ENCODE assay signal across 9 mouse cellular contexts in genomic region chr4:141617299-141617698, GRCm38 (mm10). TPM values are rescaled to one million over a fixed set of nuclear protein-coding genes. Genes with fewer than 3 reads are reported as not detected.
DNase-seq lines count a peak whose midpoint lies in the region; ATAC-seq lines count a peak whose summit lies in the region.
"Had no signal": no experiment of that assay in that cellular context is flagged by ENCODE, and none has a peak within 500 bp of the region (broad histone marks: within the 10 kb centered on the region; RNA-seq: fewer than 3 reads in every experiment).

No protein-coding gene starts in this region.

- H3K9me3 ChIP-seq in intestine, embryonic 16.5 days (ENCODE audit: control insufficient read depth, low read length) = no peaks in the 10 kb centered on the region
- H3K9me3 ChIP-seq in limb, embryonic 12.5 days = no peaks in the 10 kb centered on the region
- no peaks in the 10 kb centered on the region for H3K9me3 ChIP-seq in midbrain, embryonic 11.5 days (ENCODE audit: control insufficient read depth, low read length)

- peak overlapping the region; percentile 56 for H3K4me3 ChIP-seq in intestine, embryonic 16.5 days (ENCODE audit: low read length)
- peak overlapping the region; percentile 32 for H3K4me3 ChIP-seq in limb, embryonic 12.5 days (replicated peaks)
- H3K4me3 ChIP-seq in midbrain, embryonic 11.5 days (ENCODE audit: low read depth, low read length) = peak overlapping the region; percentile 17

- DNase-seq in heart, adult 11 months = peak; percentile 97
- no peak for DNase-seq in heart, postnatal 25 days (ENCODE audit: low spot score)
- DNase-seq in embryo, embryonic 10 days (ENCODE audit: low spot score) = peak; percentile 78
- peak; percentile 58 to 77 for DNase-seq in gastrocnemius, postnatal 4 days (ENCODE audit: low spot score in 2 of 2)
- peak; percentile 93 for DNase-seq in midbrain, embryonic 11.5 days (ENCODE audit: low spot score, missing footprints)
- DNase-seq in spleen, postnatal 36 days (ENCODE audit: low spot score in 2 of 2) = peak; percentile 44 to 54

- intact Hi-C loops in heart, postnatal 25 days (cut with DNase I) = loop anchor here (5.0 to 10.0 kb wide), 2 partner anchors 80 to 168 kb away; no protein-coding TSS in a partner anchor

- no peaks in the 10 kb centered on the region for H3K27me3 ChIP-seq in intestine, embryonic 16.5 days (replicated peaks; ENCODE audit: control insufficient read depth, insufficient read depth, low read length)
- H3K27me3 ChIP-seq in limb, embryonic 12.5 days = no peaks in the 10 kb centered on the region
- no peaks in the 10 kb centered on the region; the same call in 1 of the 2 replicates for H3K27me3 ChIP-seq in midbrain, embryonic 11.5 days (ENCODE audit: control insufficient read depth, insufficient read depth, low read length)
- H3K27me3 ChIP-seq: Patski had no signal

- peak; percentile 51 for ATAC-seq in intestine, embryonic 16.5 days
- peak; percentile 23; the same call in 1 of the 2 replicates for ATAC-seq in limb, embryonic 12.5 days (ENCODE audit: insufficient number of reproducible peaks, insufficient read depth, low FRiP score, low TSS enrichment, low read depth)
- peak; percentile 55; the same call in 1 of the 2 replicates for ATAC-seq in midbrain, embryonic 11.5 days (ENCODE audit: low FRiP score)
- ATAC-seq: Patski had no signal

- WGBS in intestine, embryonic 16.5 days = 6% methylated on average over 20 of the region's 20 CpGs
- 3% methylated on average over 20 of the region's 20 CpGs for WGBS in limb, embryonic 12.5 days
- WGBS in midbrain, embryonic 11.5 days = 7% methylated on average over 20 of the region's 20 CpGs

- peak overlapping the region; percentile 73 for H3K9ac ChIP-seq in intestine, embryonic 16.5 days (ENCODE audit: low read depth, low read length)
- peak overlapping the region; percentile 42; the same call in 1 of the 2 replicates for H3K9ac ChIP-seq in limb, embryonic 12.5 days (replicated peaks)
- H3K9ac ChIP-seq in midbrain, embryonic 11.5 days (ENCODE audit: low read length) = peak overlapping the region; percentile 38; the same call in 1 of the 2 replicates

- peaks cover 16% of the 10 kb centered on the region for H3K4me1 ChIP-seq in intestine, embryonic 16.5 days (ENCODE audit: control insufficient read depth, insufficient read depth, low read length)
- H3K4me1 ChIP-seq in limb, embryonic 12.5 days (replicated peaks) = peaks cover 16% of the 10 kb centered on the region
- peaks cover 5% of the 10 kb centered on the region for H3K4me1 ChIP-seq in midbrain, embryonic 11.5 days (ENCODE audit: control insufficient read depth, insufficient read depth, low read length)

- no peaks in the 10 kb centered on the region for H3K36me3 ChIP-seq in intestine, embryonic 16.5 days (ENCODE audit: control insufficient read depth, insufficient read depth, low read length)
- H3K36me3 ChIP-seq in limb, embryonic 12.5 days = no peaks in the 10 kb centered on the region
- no peaks in the 10 kb centered on the region for H3K36me3 ChIP-seq in midbrain, embryonic 11.5 days (ENCODE audit: control insufficient read depth, insufficient read depth, low read length)

- H3K4me2 ChIP-seq in intestine, embryonic 16.5 days (ENCODE audit: low read depth, low read length) = peak overlapping the region; percentile 54
- H3K4me2 ChIP-seq in limb, embryonic 12.5 days = peak overlapping the region; percentile 59
- H3K4me2 ChIP-seq in midbrain, embryonic 11.5 days = peak overlapping the region; percentile 45

- peak overlapping the region; percentile 80 for H3K27ac ChIP-seq in intestine, embryonic 16.5 days (ENCODE audit: low read length)
- H3K27ac ChIP-seq in limb, embryonic 12.5 days = no peak overlapping the region
- H3K27ac ChIP-seq in midbrain, embryonic 11.5 days (ENCODE audit: low read depth, low read length) = no peak overlapping the region

RNA-seq across cellular contexts. Expression of gene Tmem82, which starts 1.1 kb away (rescaled TPM):
- total RNA-seq in heart, postnatal 25 days (2021) = 10 to 100 TPM; 21.2 to 28.9 TPM
- total RNA-seq in gastrocnemius, postnatal 4 days (2021) = 1 to 10 TPM; 3.5 to 4.3 TPM
- 31.7 and 36.4 TPM in 2 replicates for polyA plus RNA-seq in intestine, embryonic 16.5 days (2015; fragmentation: Nextera tagmentation; extraction: Ambion mirVana)
- polyA plus RNA-seq in limb, embryonic 12.5 days (2016; fragmentation: Nextera tagmentation; extraction: Ambion mirVana) = 0.80 and 0.87 TPM in 2 replicates
- 0.48 and 0.59 TPM in 2 replicates for polyA plus RNA-seq in midbrain, embryonic 11.5 days (2014; fragmentation: Nextera tagmentation; extraction: Ambion mirVana)

RNA-seq across cellular contexts. Expression of gene Slc25a34, which starts 6.3 kb away (rescaled TPM):
- total RNA-seq in heart, postnatal 25 days (2021) = 100 to 1,000 TPM; 105 to 117 TPM
- total RNA-seq in gastrocnemius, postnatal 4 days (2021) = 10 to 100 TPM; 21.4 to 26.7 TPM
- polyA plus RNA-seq in intestine, embryonic 16.5 days (2015; fragmentation: Nextera tagmentation; extraction: Ambion mirVana) = 7.4 and 10.5 TPM in 2 replicates
- polyA plus RNA-seq in limb, embryonic 12.5 days (2016; fragmentation: Nextera tagmentation; extraction: Ambion mirVana) = not detected in 2 replicates
- polyA plus RNA-seq in midbrain, embryonic 11.5 days (2014; fragmentation: Nextera tagmentation; extraction: Ambion mirVana) = not detected in 2 replicates

RNA-seq across cellular contexts. Expression of gene Fblim1, which starts 11.4 kb away (rescaled TPM):
- 100 to 1,000 TPM; 298 to 316 TPM for total RNA-seq in heart, postnatal 25 days (2021)
- total RNA-seq in gastrocnemius, postnatal 4 days (2021) = 10 to 100 TPM in 1 of 2 experiments, 1 to 10 TPM in 1; 7.4 to 10.6 TPM
- polyA plus RNA-seq in intestine, embryonic 16.5 days (2015; fragmentation: Nextera tagmentation; extraction: Ambion mirVana) = 63.8 and 66.2 TPM in 2 replicates
- polyA plus RNA-seq in limb, embryonic 12.5 days (2016; fragmentation: Nextera tagmentation; extraction: Ambion mirVana) = 65.4 and 78.9 TPM in 2 replicates
- 20.0 and 21.2 TPM in 2 replicates for polyA plus RNA-seq in midbrain, embryonic 11.5 days (2014; fragmentation: Nextera tagmentation; extraction: Ambion mirVana)

RNA-seq across cellular contexts. Expression of gene Plekhm2, which starts 47.4 kb away (rescaled TPM):
- total RNA-seq in heart, postnatal 25 days (2021) = 100 to 1,000 TPM in 1 of 2 experiments, 10 to 100 TPM in 1; 94.1 to 109 TPM
- total RNA-seq in gastrocnemius, postnatal 4 days (2021) = 10 to 100 TPM; 32.9 to 35.5 TPM
- 5.5 and 5.9 TPM in 2 replicates for polyA plus RNA-seq in intestine, embryonic 16.5 days (2015; fragmentation: Nextera tagmentation; extraction: Ambion mirVana)
- polyA plus RNA-seq in limb, embryonic 12.5 days (2016; fragmentation: Nextera tagmentation; extraction: Ambion mirVana) = 7.4 and 8.3 TPM in 2 replicates
- polyA plus RNA-seq in midbrain, embryonic 11.5 days (2014; fragmentation: Nextera tagmentation; extraction: Ambion mirVana) = 2.4 and 3.0 TPM in 2 replicates

Comparison
In these comparisons a context has a peak if more than half of its experiments do, and no peak if none do; other contexts are left out.
1. RNA of gene Tmem82, which starts 1.1 kb away (polyA plus RNA-seq): 31.7 to 36.4 TPM in intestine, embryonic 16.5 days; 0.80 to 0.87 TPM in limb, embryonic 12.5 days and 0.48 to 0.59 TPM in midbrain, embryonic 11.5 days; every median in the first group is over 10 times any median in the second.
2. Peak in every context shown above with its lines, with median percentiles within 50 percentile points of each other: ATAC-seq, H3K4me2 ChIP-seq, H3K4me3 ChIP-seq and H3K9ac ChIP-seq.